Mouse (Mus musculus): ENCODE measurements around the gene Eln. TPM values are rescaled to one million over a fixed set of nuclear protein-coding genes. Genes with fewer than 3 reads are reported as not detected.

Eln gene
- polyA plus RNA-seq, 1 experiment from 2014 or later: 2.2 TPM

DNA sequence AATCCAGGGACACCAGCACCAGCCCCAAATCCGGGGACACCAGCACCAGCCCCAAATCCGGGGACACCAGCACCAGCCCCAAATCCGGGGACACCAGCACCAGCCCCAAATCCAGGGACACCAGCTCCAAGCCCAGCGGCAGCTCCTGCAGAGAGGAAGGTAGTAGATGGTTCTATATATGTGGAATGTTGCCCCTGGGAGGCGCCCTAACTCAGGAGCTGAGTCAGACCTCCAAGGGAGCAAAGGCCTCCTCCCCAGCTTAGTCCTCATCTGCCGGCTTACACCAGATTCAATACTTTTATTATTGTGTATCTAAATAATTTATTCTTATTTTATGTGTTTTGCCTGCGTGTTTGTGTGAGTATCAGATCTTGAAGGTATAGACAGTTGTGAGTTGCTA, 36.0 kb downstream of the Eln start:
- H3K4me1 ChIP-seq (replicated peaks; ENCODE audit: control insufficient read depth, insufficient read depth, low read length): no peaks in the 10 kb centered on the region
- H3K9ac ChIP-seq (ENCODE audit: low read length): no peak overlapping the region
- no peak overlapping the region for H3K4me3 ChIP-seq (ENCODE audit: low read depth, low read length)
- H3K36me3 ChIP-seq (ENCODE audit: control insufficient read depth, insufficient read depth, low read length): no peaks in the 10 kb centered on the region
- H3K27me3 ChIP-seq (ENCODE audit: control insufficient read depth, insufficient read depth, low read length): no peaks in the 10 kb centered on the region
- H3K9me3 ChIP-seq (ENCODE audit: control insufficient read depth, low read length): no peaks in the 10 kb centered on the region
- WGBS: 71% methylated on average over 7 of the region's 7 CpGs
- H3K27ac ChIP-seq (ENCODE audit: low read depth, low read length): no peak overlapping the region
- DNase-seq (ENCODE audit: low spot score): no peak
- H3K4me2 ChIP-seq (ENCODE audit: low read depth, low read length, severe bottlenecking): no peak overlapping the region
- no peak for ATAC-seq (replicated peaks; ENCODE audit: low FRiP score)

DNA sequence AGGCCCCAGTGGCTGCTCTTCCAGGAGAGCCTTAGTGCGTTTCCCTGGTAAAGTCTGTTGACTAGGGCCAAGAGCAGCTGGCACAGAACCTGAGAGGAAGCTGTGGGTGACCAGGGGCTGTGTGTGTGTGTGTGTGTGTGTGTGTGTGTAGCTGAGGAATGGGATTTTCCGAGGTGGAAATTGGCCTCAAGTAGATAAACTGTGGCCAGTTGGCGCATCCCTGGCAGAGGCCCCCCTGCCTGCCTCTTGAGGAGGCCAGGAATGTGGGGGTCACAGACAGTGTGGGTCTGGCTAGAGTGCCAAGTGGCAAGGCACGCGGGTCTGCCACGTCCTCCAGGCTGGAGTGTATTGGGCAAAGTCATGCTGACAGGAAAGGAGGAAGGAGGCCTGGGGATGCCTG, 37.8 kb downstream of the Eln start:
- 74% methylated on average over 6 of the region's 6 CpGs for WGBS
- no peak for DNase-seq (ENCODE audit: low spot score)
- no peak overlapping the region for H3K4me2 ChIP-seq (ENCODE audit: low read depth, low read length, severe bottlenecking)
- H3K9ac ChIP-seq (ENCODE audit: low read length): no peak overlapping the region
- H3K36me3 ChIP-seq (ENCODE audit: control insufficient read depth, insufficient read depth, low read length): no peaks in the 10 kb centered on the region
- H3K4me1 ChIP-seq (replicated peaks; ENCODE audit: control insufficient read depth, insufficient read depth, low read length): no peaks in the 10 kb centered on the region; the same call in 1 of the 2 replicates
- no peaks in the 10 kb centered on the region for H3K9me3 ChIP-seq (ENCODE audit: control insufficient read depth, low read length)
- no peak for ATAC-seq (replicated peaks; ENCODE audit: low FRiP score)
- H3K4me3 ChIP-seq (ENCODE audit: low read depth, low read length): no peak overlapping the region
- H3K27me3 ChIP-seq (ENCODE audit: control insufficient read depth, insufficient read depth, low read length): no peaks in the 10 kb centered on the region
- H3K27ac ChIP-seq (ENCODE audit: low read depth, low read length): no peak overlapping the region

DNA sequence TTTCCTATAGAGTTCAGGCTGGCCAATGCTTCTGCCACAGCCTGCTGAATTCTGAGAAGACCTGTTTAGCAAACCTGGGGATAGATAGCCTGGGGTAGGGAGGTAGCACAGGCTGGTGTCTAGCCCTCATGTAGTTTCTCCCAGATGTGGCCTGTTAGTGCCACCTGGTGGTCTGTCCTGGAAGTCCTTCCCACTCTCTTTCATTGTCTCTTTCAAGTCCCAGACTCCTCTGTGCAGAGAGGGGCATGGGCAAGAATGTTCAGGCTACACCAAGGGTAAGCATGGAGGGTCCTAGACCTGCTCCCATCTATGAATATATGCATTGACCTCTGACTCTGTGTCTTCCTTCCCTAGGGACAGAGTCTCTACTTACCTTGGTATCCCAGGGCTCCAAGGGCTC, 43.0 kb downstream of the Eln start:
- H3K36me3 ChIP-seq (ENCODE audit: control insufficient read depth, insufficient read depth, low read length): no peaks in the 10 kb centered on the region
- no peak overlapping the region for H3K27ac ChIP-seq (ENCODE audit: low read depth, low read length)
- H3K9ac ChIP-seq (ENCODE audit: low read length): no peak overlapping the region
- no peak overlapping the region for H3K4me3 ChIP-seq (ENCODE audit: low read depth, low read length)
- no peaks in the 10 kb centered on the region; the same call in 1 of the 2 replicates for H3K4me1 ChIP-seq (replicated peaks; ENCODE audit: control insufficient read depth, insufficient read depth, low read length)
- DNase-seq (ENCODE audit: low spot score) (peak; percentile 88), ATAC-seq (replicated peaks; ENCODE audit: low FRiP score) (peak; percentile 56)
- H3K4me2 ChIP-seq (ENCODE audit: low read depth, low read length, severe bottlenecking): no peak overlapping the region
- H3K9me3 ChIP-seq (ENCODE audit: control insufficient read depth, low read length): no peaks in the 10 kb centered on the region
- no peaks in the 10 kb centered on the region for H3K27me3 ChIP-seq (ENCODE audit: control insufficient read depth, insufficient read depth, low read length)

DNA sequence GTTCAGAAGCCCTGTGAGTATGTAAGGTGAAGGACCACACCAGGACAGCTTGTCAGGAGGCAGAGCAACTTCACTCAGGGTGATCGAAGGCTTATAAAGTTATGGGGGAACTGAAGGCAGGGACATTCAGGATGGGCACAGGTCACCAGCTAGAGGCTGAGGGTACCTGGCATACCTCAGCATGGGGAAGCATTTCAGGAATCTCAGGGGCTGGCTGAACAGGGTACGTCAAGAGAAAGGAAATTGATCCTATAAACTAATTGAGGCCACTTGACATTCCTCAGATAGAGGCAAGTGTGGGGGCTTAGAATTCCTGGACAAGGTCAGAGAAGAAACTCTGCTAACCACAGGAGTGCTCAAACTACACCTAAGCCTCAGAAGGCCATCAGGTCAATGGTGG, 51.6 kb downstream of the Eln start:
- Histone ChIP-seq H3K4me1 (replicated peaks; ENCODE audit: control insufficient read depth, insufficient read depth, low read length) (no peaks in the 10 kb centered on the region), H3K27me3 (ENCODE audit: control insufficient read depth, insufficient read depth, low read length) (no peaks in the 10 kb centered on the region), H3K9me3 (ENCODE audit: control insufficient read depth, low read length) (no peaks in the 10 kb centered on the region), H3K27ac (ENCODE audit: low read depth, low read length) (no peak overlapping the region), H3K4me2 (ENCODE audit: low read depth, low read length, severe bottlenecking) (no peak overlapping the region), H3K4me3 (ENCODE audit: low read depth, low read length) (no peak overlapping the region), H3K9ac (ENCODE audit: low read length) (no peak overlapping the region), H3K36me3 (ENCODE audit: control insufficient read depth, insufficient read depth, low read length) (no peaks in the 10 kb centered on the region)
- DNase-seq (ENCODE audit: low spot score) (no peak), ATAC-seq (replicated peaks; ENCODE audit: low FRiP score) (no peak)
- WGBS: 77% methylated on average over 2 of the region's 2 CpGs

DNA sequence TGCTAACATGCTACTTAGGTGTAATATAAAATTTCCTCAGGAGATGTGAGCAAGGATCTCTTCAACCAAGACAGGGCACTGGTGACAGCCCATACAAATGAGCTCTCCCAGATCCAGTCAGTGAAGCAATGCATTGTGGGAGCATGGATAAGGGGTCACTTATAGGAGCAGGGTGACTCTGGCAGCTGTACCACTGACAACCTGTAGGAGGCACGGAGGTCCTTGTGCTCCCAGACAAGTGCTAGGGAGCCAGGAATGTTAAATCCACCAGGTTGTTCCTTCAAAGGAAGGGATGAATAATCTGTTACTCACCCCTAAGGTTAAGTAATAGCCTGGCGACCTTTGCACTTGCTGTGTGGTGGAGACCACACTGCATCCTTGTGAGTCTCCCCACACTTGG, 52.0 kb downstream of the Eln start:
- no peak for ATAC-seq (replicated peaks; ENCODE audit: low FRiP score)
- no peak for DNase-seq (ENCODE audit: low spot score)
- no peaks in the 10 kb centered on the region for H3K27me3 ChIP-seq (ENCODE audit: control insufficient read depth, insufficient read depth, low read length)
- 16% methylated on average over 2 of the region's 2 CpGs for WGBS
- no peak overlapping the region for H3K27ac ChIP-seq (ENCODE audit: low read depth, low read length)
- H3K9ac ChIP-seq (ENCODE audit: low read length): no peak overlapping the region
- H3K4me1 ChIP-seq (replicated peaks; ENCODE audit: control insufficient read depth, insufficient read depth, low read length): no peaks in the 10 kb centered on the region
- no peak overlapping the region for H3K4me2 ChIP-seq (ENCODE audit: low read depth, low read length, severe bottlenecking)
- no peaks in the 10 kb centered on the region for H3K36me3 ChIP-seq (ENCODE audit: control insufficient read depth, insufficient read depth, low read length)
- no peak overlapping the region for H3K4me3 ChIP-seq (ENCODE audit: low read depth, low read length)
- no peaks in the 10 kb centered on the region for H3K9me3 ChIP-seq (ENCODE audit: control insufficient read depth, low read length)

DNA sequence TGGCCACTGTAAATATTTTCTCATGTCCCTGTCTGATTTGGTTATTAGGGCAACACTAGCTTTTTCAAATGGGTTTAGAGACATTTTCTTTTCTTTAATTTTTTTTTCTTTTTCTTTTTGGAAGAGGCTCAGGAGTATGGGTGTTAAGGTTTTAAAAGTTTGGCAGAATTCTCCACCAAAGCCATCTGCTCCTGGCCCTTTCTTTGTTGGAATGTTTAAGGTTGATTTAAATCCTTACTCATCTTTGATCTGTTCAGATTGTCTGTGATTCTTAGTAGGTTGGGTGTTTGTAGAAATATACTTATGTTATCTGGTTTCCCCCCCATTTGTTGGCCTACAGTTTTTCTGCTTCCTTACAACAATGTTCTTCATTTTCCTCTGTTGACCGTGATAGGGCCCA, 54.4 kb downstream of the Eln start:
- 86% methylated on average over 1 of the region's 1 CpGs for WGBS
- Histone ChIP-seq H3K4me2 (ENCODE audit: low read depth, low read length, severe bottlenecking) (no peak overlapping the region), H3K27me3 (ENCODE audit: control insufficient read depth, insufficient read depth, low read length) (no peaks in the 10 kb centered on the region), H3K4me1 (replicated peaks; ENCODE audit: control insufficient read depth, insufficient read depth, low read length) (peaks cover under 1% of the 10 kb centered on the region; the same call in 1 of the 2 replicates), H3K9ac (ENCODE audit: low read length) (no peak overlapping the region), H3K27ac (ENCODE audit: low read depth, low read length) (no peak overlapping the region), H3K4me3 (ENCODE audit: low read depth, low read length) (no peak overlapping the region), H3K9me3 (ENCODE audit: control insufficient read depth, low read length) (no peaks in the 10 kb centered on the region), H3K36me3 (ENCODE audit: control insufficient read depth, insufficient read depth, low read length) (no peaks in the 10 kb centered on the region)
- no peak for ATAC-seq (replicated peaks; ENCODE audit: low FRiP score)
- DNase-seq (ENCODE audit: low spot score): no peak

DNA sequence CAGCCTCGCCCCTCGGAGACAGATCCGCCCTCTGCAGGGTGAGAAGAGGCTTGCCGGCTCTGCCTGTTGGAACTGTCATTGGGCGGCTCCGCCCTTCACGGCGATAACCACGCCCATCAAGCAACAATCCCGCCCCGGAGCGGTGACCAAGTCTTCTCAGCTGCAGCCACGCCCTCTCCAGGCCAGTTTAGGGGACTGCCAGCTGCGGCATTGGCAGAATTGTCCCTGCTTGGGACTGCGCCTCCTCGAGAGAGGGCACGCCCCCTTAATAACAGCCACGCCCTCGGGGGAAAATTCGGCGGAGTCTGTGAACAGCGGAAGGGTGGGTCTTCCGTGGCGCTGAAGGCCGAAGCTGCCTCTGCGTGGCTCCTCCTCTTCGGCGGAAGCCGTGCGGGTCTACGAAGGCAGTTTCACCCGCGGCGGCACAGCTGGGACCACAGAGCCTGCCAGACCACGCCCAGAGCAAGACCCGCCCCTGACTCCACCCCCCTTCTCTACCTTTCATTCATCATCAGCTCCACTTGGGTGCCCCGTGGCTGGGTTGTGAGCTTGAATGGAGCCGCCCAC, 58.3 kb downstream of the Eln start:
- Histone ChIP-seq H3K4me2 (ENCODE audit: low read depth, low read length, severe bottlenecking) (peak overlapping the region; percentile 53), H3K27ac (ENCODE audit: low read depth, low read length) (peak overlapping the region; percentile 26), H3K36me3 (ENCODE audit: control insufficient read depth, insufficient read depth, low read length) (no peaks in the 10 kb centered on the region), H3K9me3 (ENCODE audit: control insufficient read depth, low read length) (no peaks in the 10 kb centered on the region), H3K4me3 (ENCODE audit: low read depth, low read length) (peak overlapping the region; percentile 85), H3K9ac (ENCODE audit: low read length) (peak overlapping the region; percentile 44; the same call in 1 of the 2 replicates), H3K4me1 (replicated peaks; ENCODE audit: control insufficient read depth, insufficient read depth, low read length) (peaks cover 2% of the 10 kb centered on the region; the same call in 1 of the 2 replicates), H3K27me3 (ENCODE audit: control insufficient read depth, insufficient read depth, low read length) (no peaks in the 10 kb centered on the region)
- ATAC-seq (replicated peaks; ENCODE audit: low FRiP score): peak; percentile 94
- WGBS: under 1% methylated on average over 38 of the region's 38 CpGs
- DNase-seq (ENCODE audit: low spot score): peak; percentile 100

DNA sequence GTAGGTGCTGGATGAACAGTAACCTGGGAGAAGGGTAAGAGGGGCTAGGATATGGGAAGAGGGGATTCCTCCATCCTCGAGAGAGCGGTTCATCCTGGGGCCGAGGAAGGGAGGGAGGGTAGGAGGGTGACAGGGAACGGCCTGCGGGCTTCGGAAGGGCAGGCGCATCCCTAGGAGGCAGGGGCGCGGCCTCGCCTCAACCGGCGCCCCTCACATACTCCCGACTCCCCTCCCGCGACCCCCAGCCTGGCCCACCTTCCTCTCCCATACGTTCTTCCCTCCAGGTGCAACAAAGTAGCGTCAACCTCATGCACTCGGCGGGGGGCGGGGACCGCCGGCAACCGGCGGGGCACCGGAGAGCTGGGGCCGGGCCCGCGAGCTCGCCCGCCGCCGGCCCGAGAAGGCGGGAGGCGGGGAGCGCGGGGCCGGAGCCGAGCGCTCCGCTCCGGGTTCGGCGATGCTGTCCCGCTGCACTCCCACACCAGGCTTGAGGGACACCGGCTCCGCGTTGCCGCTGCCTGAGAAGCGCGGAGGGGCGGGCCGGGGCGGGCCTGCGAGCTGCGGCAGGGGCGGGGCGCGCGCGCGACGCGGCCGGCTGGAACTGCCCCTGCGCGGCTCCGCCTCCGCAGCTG, 58.9 kb downstream of the Eln start, which contains the start of gene Limk1:
Gene Limk1, minus strand, starts transcription at position 513 of the 632 bp plus-strand sequence.
- ATAC-seq (replicated peaks; ENCODE audit: low FRiP score) (peak; percentile 42), DNase-seq (ENCODE audit: low spot score) (no peak)
- H3K9ac ChIP-seq (ENCODE audit: low read length): peak within 1 kb of the TSS; percentile 75
- peak within 1 kb of the TSS; percentile 85 for H3K4me3 ChIP-seq (ENCODE audit: low read depth, low read length)
- peak within 1 kb of the TSS; percentile 81 for H3K4me2 ChIP-seq (ENCODE audit: low read depth, low read length, severe bottlenecking)
- H3K27me3 ChIP-seq (ENCODE audit: control insufficient read depth, insufficient read depth, low read length): no peaks in the 10 kb centered on the region
- no peaks in the 10 kb centered on the region for H3K9me3 ChIP-seq (ENCODE audit: control insufficient read depth, low read length)
- WGBS: under 1% methylated on average over 64 of the region's 69 CpGs
- peak within 1 kb of the TSS; percentile 31 for H3K27ac ChIP-seq (ENCODE audit: low read depth, low read length)
- peaks cover 2% of the 10 kb centered on the region; the same call in 1 of the 2 replicates for H3K4me1 ChIP-seq (replicated peaks; ENCODE audit: control insufficient read depth, insufficient read depth, low read length)
- H3K36me3 ChIP-seq (ENCODE audit: control insufficient read depth, insufficient read depth, low read length): no peaks in the 10 kb centered on the region

DNA sequence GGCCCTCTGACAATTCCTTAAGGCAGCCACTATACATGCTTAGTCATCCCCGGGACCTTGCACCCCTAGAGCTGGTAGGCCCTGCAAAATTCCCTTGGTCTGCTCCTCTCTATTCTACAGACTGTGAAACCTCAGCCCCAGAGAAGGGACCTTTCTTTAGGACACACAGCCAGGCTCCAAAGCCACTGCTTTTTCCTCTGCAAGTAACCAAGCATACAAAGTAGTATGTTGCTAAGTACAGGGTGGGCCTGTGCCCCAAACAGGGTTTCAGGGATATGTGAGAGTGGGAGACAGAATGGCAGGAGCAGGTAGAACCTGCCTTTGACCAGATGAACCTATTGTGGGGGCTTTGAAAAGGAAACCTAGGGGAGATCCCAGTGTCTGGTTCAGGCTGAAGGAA, 59.9 kb downstream of the Eln start:
- H3K4me1 ChIP-seq (replicated peaks; ENCODE audit: control insufficient read depth, insufficient read depth, low read length): peaks cover 2% of the 10 kb centered on the region; the same call in 1 of the 2 replicates
- 62% methylated on average over 1 of the region's 1 CpGs for WGBS
- no peaks in the 10 kb centered on the region for H3K9me3 ChIP-seq (ENCODE audit: control insufficient read depth, low read length)
- no peak for DNase-seq (ENCODE audit: low spot score)
- peak overlapping the region; percentile 85; the same call in 1 of the 2 replicates for H3K4me3 ChIP-seq (ENCODE audit: low read depth, low read length)
- H3K27me3 ChIP-seq (ENCODE audit: control insufficient read depth, insufficient read depth, low read length): no peaks in the 10 kb centered on the region
- no peak overlapping the region for H3K9ac ChIP-seq (ENCODE audit: low read length)
- no peaks in the 10 kb centered on the region for H3K36me3 ChIP-seq (ENCODE audit: control insufficient read depth, insufficient read depth, low read length)
- H3K4me2 ChIP-seq (ENCODE audit: low read depth, low read length, severe bottlenecking): peak overlapping the region; percentile 81; the same call in 1 of the 2 replicates
- no peak for ATAC-seq (replicated peaks; ENCODE audit: low FRiP score)
- H3K27ac ChIP-seq (ENCODE audit: low read depth, low read length): no peak overlapping the region
